Mouse (Mus musculus): ENCODE data around the gene Zfp319.

GRCm38 (mm10) chr8:95310342-95310970 lies 21.3 kb downstream of the Zfp319 start, which contains the start of gene Tepp:
- no peak for TF ChIP-seq EP300 (IDR thresholded peaks at IDR 0.05; ENCODE audit: low read depth)
- no peak for TF ChIP-seq CTCF (IDR thresholded peaks at IDR 0.05; ENCODE audit: low read depth)
